Comparison of ENCODE assay signal across 18 mouse cellular contexts in the genomic region with DNA sequence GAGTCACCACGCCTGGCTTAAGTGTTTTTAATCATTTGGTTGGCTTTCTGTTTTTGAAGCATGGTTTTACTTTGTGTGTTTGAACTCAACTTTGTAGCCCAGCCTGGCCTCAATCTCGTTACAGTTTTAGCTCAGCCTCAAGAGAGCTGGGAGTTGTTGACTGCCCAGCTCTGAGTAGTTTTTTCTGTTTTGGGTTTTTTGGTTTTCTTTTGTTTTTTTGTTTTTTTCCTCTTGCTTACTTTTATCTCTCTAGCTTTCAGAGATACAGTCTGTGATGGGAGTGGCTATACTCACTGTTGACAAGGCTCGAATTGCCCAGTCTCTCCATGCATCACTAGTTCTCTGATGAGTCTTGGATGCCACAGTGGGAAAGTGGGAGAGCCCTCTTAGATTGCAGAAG. TPM values are rescaled to one million over a fixed set of nuclear protein-coding genes. Genes with fewer than 3 reads are reported as not detected.
"Had no signal": no experiment of that assay in that cellular context is flagged by ENCODE, and none has a peak within 500 bp of the region (broad histone marks: within the 10 kb centered on the region; RNA-seq: fewer than 3 reads in every experiment).

No protein-coding gene starts in this region.

- H3K36me3 ChIP-seq: midbrain, embryonic 12.5 days; midbrain, embryonic 15.5 days; neural tube, embryonic 12.5 days; stomach, embryonic 15.5 days had no signal

- H3K9ac ChIP-seq: liver, postnatal 0 days; lung, embryonic 15.5 days; midbrain, embryonic 12.5 days; midbrain, embryonic 15.5 days; neural tube, embryonic 12.5 days; stomach, embryonic 15.5 days had no signal

- H3K27ac ChIP-seq: lung, embryonic 15.5 days; macrophage; midbrain, embryonic 12.5 days; midbrain, embryonic 15.5 days; neural tube, embryonic 12.5 days; stomach, embryonic 15.5 days; stomach, postnatal 0 days had no signal

- H3K27me3 ChIP-seq: lung, embryonic 15.5 days; megakaryocyte, embryonic 14.5 days; midbrain, embryonic 12.5 days; midbrain, embryonic 15.5 days; neural tube, embryonic 12.5 days; stomach, embryonic 15.5 days had no signal

- H3K4me3 ChIP-seq: lung, embryonic 15.5 days; megakaryocyte, embryonic 14.5 days; midbrain, embryonic 12.5 days; midbrain, embryonic 15.5 days; neural tube, embryonic 12.5 days; stomach, embryonic 15.5 days had no signal

- H3K4me2 ChIP-seq: lung, embryonic 15.5 days; midbrain, embryonic 12.5 days; midbrain, embryonic 15.5 days; neural tube, embryonic 12.5 days; stomach, embryonic 15.5 days had no signal

- ATAC-seq: liver, postnatal 0 days; lung, postnatal 0 days; midbrain, embryonic 15.5 days had no signal

- H3K9me3 ChIP-seq: lung, embryonic 15.5 days; megakaryocyte, embryonic 14.5 days; midbrain, embryonic 12.5 days; midbrain, embryonic 15.5 days; neural tube, embryonic 12.5 days; stomach, embryonic 15.5 days had no signal

- DNase-seq: liver, postnatal 0 days; lung, adult 2 months; lung, postnatal 14 days; lung, postnatal 36 days; right cerebral cortex, postnatal 14 days; thymus, adult 2 months; thymus, postnatal 25 days; thymus, postnatal 4 days had no signal

- H3K4me1 ChIP-seq: lung, embryonic 15.5 days; midbrain, embryonic 12.5 days; midbrain, embryonic 15.5 days; neural tube, embryonic 12.5 days had no signal

RNA-seq across cellular contexts. Expression of a gene that starts 7.8 kb away (rescaled TPM):
- total RNA-seq: monocyte, adult 5-6 weeks had no signal
- polyA plus RNA-seq: macrophage had no signal
